Mouse (Mus musculus): ENCODE results near the gene Mllt3.

DNA sequence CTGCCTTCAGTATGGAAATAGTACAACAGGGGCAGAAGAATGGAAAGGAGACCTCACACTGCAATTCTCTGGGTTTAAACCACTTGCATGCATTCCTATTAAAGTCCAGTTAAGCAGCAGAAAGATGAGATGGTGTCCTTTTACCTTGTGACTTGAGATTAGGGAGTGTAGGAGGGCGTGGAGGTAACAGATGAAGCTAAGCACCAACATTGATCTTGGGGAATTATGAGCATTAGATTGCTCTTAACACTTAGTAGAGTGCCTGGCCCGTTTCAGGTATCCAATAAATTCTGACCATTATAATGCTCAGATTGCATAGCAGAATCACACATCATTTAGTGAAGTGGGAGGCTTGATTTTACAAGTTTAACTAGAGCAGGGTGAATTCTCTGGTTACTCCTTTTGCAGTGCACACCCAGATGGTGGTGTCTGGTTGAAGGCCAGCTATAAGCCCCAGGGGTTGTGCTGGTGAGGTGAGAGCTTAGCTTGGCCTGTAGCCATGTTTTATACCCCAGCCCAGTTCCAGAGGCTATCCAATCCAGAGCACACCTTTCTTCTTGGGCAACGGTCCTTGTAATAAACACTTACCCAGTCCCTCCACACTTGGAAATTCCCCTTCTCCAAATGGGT, 288.0 kb downstream of the Mllt3 start:
- TF ChIP-seq POLR2A (IDR thresholded peaks at IDR 0.05; ENCODE audit: low read depth, low read length) (no peak), CTCF (IDR thresholded peaks at IDR 0.05; ENCODE audit: extremely low read depth, insufficient read length, insufficient replicate concordance, low read depth, low read length) (no peak)
